Mouse (Mus musculus): ENCODE data around the gene Gpr62.

The Gpr62 gene

DNA sequence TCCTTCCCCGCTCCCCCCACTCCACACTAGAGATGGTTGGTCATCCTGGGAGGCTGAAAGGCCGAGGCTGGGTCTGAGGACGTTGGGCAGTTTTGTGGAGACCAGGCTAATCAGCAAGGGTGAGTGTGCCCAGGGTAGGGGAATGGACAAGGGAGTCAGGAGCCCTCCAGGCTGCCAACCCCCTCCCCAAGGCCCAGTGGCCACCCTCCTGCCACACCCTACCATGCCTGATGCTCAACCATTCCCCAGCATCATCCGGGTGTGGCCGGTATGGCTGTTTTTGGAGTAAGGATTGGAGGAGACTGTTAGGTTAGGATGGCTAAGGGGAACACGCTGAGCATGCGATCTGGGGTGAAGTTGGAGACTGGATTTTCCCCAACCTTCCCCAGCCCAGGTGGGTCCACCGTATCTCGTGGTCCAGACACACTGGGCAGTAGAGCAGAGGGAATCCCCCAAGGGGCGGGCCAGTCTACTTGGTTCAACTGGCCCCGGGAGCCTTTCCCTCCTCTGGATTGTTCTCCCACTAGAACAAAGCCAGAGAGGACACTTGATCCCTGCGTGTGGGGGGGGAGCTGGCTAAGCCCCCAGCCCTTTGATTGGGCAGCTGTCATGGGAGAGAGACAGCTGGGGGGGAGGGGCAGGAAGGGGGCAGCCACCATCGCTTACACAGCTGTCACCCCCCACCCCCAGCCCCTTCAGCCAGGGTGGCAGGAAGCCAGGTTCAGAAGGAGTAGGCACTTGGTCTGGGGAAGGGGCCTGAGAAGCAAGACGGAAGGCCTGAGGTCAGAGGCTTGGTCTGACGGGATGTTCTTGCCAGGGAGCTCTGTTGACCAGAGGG lies 9.2 kb downstream of the Gpr62 start:
- DNase-seq (ENCODE audit: low spot score in 2 of 2) = no peak

- peak in 1 of 2 experiments; percentile 62 for DNase-seq (ENCODE audit: low spot score in 2 of 2)
Observed at GRCm38 (mm10) chr9:106454888-106455681, 10.7 kb downstream of the Gpr62 start.

- no peak for DNase-seq (ENCODE audit: low spot score in 2 of 2)
Observed at GRCm38 (mm10) chr9:106454071-106454761, 11.5 kb downstream of the Gpr62 start.

DNA sequence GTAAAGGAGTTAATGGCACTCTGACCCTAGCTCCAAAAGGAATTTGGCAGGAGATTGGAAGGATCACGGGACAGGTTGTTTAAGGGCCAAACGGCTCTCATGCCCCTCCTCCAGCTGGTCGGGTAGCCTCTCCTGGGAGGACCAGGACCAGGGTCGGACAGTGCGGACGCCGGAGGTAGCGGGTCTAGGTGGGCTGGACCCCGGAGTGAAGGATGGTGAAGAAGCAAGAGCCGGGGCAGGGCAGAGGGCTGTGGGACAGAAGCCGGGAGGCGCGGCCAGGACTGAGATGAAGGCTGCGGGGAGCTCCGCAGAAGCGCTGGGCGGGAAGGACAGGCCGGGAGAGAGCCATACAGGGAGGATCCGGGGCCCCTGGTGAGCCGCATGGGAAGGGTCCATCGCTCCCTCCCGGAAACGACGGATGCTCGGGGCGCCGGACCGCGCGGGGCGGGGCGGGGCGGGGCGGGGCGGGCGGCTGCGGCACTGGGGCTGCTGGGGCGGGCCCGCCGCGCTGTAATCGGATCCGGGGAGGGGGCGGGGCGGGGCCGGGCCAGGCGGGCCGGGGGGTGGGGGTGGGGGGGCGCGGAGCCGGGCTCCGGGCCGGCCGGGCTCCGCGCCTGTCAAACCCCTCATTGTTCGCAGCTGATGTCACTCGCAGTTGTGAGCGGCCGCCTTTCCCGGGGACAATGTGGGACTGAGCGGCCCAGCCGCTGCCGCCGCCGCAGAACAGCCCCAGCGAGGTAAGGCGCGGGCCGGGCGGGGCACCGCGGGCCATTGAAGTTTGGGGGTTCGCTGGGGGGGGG lies 12.3 kb downstream of the Gpr62 start, which contains the start of gene Pcbp4:
Gene Pcbp4, plus strand, starts transcription at position 21 of the 800 bp plus-strand sequence.
- no peak for DNase-seq (ENCODE audit: low spot score in 2 of 2)

- no peak for DNase-seq (ENCODE audit: low spot score in 2 of 2)
Observed at GRCm38 (mm10) chr9:106452821-106453220, 12.9 kb downstream of the Gpr62 start.

DNA sequence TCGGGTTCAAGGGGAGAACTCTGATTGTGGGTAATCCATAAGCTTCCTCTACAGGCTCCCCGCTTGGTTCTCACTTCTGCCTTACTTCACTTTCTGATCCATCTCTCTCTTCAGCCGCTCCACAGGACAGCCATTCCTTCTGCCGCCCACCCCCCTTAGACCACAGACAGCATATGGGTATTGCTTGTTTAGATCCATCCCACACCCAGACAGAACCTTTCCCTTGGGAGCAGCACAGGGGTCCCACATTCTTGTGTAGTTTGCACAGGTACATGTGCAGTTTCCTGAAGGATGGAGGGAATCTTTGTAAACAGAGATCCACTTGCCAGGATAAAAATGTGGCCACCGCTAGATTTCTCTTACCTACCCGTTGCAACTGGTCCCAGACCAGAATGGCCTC lies 13.4 kb downstream of the Gpr62 start:
- DNase-seq (ENCODE audit: low spot score in 2 of 2) = no peak

DNA sequence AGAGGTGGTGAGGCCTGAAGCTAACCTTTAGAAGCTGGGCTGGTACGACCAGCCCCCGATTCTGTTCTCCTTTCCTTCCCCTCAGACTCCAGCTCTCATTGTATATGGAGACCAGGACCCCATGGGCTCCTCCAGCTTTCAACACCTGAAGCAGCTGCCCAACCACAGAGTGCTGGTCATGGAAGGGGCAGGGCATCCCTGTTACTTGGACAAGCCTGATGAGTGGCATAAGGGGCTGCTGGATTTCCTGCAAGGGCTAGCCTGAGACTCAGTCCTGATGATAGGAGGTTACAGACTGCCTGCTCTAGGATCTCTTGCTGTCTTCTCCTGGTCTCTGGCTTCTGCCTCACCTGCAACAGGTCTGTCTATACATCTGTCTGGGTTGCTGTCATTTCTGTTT lies 13.8 kb downstream of the Gpr62 start:
- no peak for DNase-seq (ENCODE audit: low spot score in 2 of 2)

- no peak for DNase-seq (ENCODE audit: low spot score in 2 of 2)
Observed at GRCm38 (mm10) chr9:106451298-106451697, 14.4 kb downstream of the Gpr62 start.

DNA sequence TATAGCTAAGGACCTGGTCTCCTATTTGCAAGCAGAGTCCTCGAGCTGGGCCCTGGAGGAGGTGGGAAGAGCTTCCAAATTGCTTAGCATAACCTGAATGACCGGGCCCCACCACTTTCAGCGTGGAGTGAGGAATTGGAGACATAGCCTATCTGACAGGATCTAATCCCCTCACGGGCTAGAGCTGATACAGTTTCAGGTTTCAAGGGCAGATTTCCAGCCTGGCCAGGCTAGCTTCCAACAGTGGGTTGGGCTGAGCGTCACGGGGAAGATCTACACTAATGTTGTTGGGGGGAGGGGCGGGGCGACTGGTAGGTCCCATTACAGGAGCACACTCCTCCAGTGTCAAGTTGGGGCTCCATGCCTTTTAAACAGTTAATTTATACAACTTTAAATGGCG lies 15.1 kb downstream of the Gpr62 start:
- no peak for DNase-seq (ENCODE audit: low spot score in 2 of 2)

GRCm38 (mm10) chr9:106449947-106450346 lies 15.8 kb downstream of the Gpr62 start:
- DNase-seq (ENCODE audit: low spot score in 2 of 2) = no peak

DNA sequence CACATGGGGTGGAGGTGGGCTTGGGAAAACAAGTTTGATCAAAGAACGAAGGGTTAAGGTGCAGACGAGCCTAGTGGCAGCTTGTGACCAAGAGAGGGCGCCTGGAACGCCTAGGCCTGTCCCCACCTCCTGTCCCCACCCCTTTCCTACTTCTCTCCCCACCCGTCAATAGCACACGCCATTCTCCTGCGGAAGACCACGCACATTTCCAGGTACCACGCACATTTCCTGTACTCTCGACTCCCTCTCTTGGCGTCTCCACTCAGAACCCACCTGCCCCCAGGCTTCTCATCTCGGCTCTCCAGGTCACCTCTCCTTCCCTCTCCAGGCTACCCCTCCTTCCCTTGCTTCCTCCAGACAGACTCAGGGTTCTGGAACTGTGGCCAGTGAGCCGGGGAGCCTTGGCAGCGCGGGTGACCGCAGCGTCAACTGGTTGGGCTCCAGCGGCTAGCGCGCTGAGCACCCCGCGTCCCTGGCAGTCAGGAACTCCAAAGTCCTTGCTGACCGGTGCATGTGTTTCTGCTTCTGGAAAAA lies 17.2 kb downstream of the Gpr62 start:
- peak in 1 of 2 experiments; percentile 78 for DNase-seq (ENCODE audit: low spot score in 2 of 2)

DNA sequence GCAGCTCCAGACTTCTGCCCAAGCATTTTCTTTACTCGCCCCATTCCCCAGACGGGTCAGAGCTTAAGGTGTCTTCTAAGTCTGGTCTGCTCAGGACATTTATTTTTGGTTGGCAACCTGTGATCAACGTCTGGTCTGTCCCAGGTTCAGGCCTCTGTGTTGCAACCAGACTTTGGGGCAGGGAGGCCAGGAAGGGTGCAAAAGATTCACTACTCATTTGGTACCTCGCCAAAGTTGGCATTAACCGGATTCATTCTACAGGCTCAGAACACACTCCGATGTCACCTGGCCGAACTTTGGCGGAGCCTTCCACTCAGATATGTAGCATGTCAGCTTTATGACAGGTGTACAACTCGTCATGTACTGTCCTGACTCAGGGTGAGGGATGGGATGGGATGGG lies 17.8 kb downstream of the Gpr62 start:
- DNase-seq (ENCODE audit: low spot score in 2 of 2) = no peak

DNA sequence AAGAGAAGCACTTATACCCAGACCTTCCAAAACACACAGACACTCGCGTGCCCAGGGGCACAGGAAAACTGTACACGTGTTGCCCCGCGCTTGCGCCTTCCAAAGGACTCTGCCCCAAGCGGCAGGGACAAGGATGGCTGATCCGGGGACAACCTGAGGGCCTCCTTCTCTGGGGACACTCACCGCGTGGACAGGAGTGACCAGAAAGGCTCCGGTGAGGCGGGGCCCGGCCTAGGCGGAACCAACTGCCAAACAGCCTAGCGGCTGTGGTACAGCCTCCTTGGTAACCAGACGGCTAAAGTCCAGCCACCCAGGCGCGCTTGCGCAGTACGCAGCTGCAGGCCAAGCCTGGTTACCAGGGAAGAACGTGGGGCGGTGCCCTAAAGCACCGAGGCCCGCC lies 18.4 kb downstream of the Gpr62 start, which contains the start of the genes Abhd14b and Abhd14a:
Gene Abhd14b, plus strand, starts transcription at position 112 of the 400 bp plus-strand sequence.
Gene Abhd14a, minus strand, starts transcription at position 331 of the 400 bp plus-strand sequence.
- peak; percentile 73 to 93 for DNase-seq (ENCODE audit: low spot score in 2 of 2)

- no peak for DNase-seq (ENCODE audit: low spot score in 2 of 2)
Observed at GRCm38 (mm10) chr9:106444836-106445235, 20.9 kb downstream of the Gpr62 start.

- no peak for DNase-seq (ENCODE audit: low spot score in 2 of 2)
Observed at GRCm38 (mm10) chr9:106442680-106443079, 23.1 kb downstream of the Gpr62 start.

DNA sequence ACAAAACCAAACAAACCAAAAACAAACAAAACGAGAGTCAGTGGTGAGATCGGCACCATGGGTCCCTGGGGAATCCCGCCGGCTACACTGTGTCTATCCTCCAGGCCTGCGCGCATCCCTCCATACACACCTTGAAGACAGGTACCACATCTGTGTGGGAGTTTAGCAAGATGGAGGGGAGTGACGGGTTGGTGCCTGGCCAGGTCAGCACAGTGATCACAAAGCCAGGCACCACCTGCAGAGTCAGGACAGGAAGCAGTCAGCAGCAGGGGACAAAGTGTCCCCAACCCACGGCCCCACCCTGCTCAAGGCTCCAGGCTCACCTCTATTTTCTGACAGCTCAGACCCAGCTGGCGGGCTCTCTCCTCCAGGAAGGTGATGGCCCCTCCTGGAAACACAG lies 29.2 kb downstream of the Gpr62 start:
- DNase-seq (ENCODE audit: low spot score in 2 of 2) = no peak

DNA sequence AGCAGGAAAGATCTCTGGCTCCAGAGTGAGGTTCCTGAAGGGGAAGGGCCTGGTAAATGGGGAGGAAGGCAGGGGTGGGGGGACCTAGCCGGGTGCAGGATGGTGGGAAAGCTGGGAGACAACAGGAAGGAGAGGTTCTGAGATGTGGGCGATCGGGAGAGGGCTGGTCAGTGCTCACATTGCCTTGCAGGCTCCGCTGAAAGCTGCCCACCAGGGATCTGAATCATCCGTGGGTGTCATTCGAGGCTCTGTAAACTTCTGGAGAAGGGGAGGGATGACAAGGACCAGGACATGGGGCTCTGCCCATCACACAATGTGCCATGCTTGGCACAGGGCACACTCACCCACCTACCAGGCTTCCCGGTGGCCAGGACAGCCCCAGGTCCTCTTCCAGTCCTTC lies 32.3 kb downstream of the Gpr62 start:
- DNase-seq (ENCODE audit: low spot score in 2 of 2) = no peak

- DNase-seq (ENCODE audit: low spot score in 2 of 2) = no peak
Observed at GRCm38 (mm10) chr9:106430015-106430264, 35.8 kb downstream of the Gpr62 start.

DNA sequence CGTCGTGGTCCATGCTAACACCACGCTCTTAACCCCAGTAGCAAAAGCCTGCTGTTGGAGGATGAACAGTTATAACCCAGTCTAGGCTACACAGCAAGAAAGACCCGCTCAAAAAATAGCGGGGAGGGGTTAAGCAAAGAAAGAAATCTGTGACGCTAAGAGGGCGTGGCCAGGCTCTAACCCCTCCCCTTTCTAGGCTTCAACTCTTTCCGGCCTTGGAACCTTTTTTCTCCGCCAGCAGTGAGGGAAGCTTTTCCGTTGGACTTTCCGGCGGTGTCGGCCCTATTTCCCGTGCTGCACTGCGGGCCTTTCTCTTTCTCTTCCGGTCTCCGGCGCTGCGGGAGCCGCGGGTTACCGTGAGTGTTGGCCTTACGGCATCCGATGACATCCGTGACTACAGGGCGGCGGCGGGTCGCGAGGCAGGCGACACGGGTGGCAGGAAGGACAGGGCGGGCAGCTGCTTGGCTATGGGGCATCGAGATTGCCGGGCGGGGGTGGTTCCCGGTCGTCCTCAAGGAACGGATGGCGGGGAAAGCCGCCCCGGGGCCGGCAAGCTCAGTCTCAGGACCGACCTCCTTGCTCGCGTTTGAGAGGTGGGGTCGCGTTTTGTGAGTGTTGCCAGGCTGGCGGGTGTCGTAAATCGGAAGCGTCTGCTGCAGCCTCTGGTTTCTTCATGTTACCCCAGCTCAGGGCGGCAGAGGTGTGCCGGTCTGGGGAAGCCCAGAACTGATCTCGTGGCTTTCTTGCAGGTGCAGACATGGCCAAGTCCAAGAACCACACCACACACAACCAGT lies 36.3 kb downstream of the Gpr62 start, which contains the start of gene Rpl29:
Gene Rpl29, plus strand, starts transcription at position 234 of the 794 bp plus-strand sequence.
- peak; percentile 79 to 96 for DNase-seq (ENCODE audit: low spot score in 2 of 2)

DNA sequence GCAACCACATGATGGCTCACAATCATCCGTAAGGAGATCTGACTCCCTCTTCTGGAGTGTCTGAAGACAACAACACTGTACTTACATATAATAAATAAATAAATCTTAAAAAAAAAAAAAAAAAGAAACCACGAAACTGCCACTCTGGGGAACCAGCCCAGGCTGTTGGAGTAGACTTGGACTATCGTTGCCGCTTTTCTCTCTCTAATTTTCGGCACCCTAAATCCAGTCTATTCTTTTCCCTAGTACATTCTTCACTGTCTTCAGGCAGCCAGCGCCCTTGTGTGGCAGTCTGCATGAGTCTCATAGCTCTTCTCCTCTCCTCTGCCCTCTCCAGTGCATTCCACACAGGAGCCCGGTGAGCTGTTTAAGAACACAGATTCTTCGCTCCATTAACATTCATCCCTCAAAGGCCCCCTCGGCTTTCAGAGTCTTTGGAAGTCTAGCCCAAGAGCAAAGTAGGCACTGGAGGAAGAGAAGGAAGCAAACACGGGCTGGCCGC lies 37.0 kb downstream of the Gpr62 start:
- DNase-seq (ENCODE audit: low spot score in 2 of 2) = no peak

Data from left cerebral cortex, adult 9 months (tissue).